Mouse (Mus musculus) c-Kit-positive CD71-positive TER-119-positive erythroid progenitor cells, embryonic 14.5 days (primary cell): ENCODE data around the gene Rcan1.
"Not testable (repeated sequence)": the region's sequence is repeated elsewhere in the genome, so short reads cannot be mapped to it uniquely, and the experiment has no call there.

Source experiments
- DNase-seq: peaks from one replicate; pipeline ENCODE4 v3.0.0-alpha.2; 2013; ENCODE audit warnings: low spot score

Rcan1 gene

DNA sequence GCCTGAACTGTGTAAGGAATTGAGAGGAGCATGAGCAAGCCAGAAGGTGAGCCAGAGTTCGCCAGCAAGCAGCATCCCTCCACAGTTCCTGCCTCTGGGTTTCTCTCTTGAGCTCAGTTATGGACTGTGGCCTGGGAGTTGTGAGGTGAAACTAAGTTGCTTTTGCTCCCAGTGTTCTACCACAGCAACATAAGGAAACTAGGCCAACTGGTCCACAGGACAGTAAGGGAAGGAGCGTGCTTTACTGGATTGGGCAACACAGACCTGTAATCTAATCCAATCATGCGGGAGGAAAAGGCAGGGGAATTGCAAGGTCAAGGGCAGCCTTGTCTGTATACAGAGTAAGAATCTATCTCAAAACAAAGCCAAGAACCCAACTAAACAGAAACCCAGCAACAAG lies 37.5 kb downstream of the Rcan1 start:
- no peak for DNase-seq

DNA sequence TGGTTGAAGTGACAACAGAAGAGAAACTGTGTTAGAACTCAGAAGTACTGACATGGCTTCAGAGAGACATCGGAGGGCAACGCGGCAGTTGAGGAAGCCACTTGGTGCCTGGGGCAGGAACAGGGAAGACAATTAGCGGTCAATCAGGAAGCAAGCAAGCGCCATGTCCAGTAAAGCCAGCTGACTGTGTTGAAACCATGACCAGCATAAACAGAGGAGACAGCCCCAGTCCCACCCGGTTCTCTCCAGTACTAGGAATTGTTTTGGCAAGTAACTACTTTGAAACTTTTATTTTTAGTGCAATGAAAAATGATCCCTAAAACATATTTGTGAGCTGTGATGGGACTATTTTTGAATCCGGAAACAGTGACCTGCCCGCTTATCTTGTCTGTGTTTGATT lies 39.9 kb downstream of the Rcan1 start:
- DNase-seq, result no peak

DNA sequence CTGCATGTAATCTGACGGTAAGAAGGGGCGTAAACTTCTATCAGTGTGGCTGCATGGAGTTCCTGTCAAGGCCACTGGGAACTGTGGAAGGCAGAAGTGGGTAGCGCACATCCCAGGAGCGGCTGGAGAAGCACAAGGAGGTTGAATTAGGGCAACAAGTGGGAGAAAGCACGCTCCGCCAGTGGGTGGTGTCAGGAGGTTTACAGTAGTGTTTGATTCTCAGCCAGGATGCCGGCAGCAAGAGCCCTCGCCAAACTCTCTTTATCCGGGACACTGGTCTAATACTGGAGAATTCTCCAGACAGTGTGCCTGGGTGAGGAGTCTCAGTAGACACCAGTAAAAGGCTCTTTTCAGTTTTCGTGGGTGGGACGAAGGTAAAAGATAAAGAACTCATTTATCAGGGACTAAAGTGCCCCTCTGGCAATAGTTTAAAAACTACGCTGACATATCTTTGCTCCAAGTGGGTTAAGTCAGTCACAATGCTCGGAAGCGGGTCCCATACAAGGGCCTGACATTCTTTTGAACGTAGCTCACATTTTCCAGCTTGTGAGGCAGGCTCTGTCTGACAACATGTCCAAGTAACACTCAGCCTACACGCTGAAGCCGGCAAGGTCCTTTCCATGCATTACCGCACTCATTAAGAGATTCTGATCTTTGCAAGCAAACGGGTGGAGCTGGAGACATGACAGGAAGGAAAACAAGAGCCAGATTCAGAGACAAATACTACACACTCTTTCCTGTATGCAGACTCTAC lies 42.3 kb downstream of the Rcan1 start:
- no peak for DNase-seq

DNA sequence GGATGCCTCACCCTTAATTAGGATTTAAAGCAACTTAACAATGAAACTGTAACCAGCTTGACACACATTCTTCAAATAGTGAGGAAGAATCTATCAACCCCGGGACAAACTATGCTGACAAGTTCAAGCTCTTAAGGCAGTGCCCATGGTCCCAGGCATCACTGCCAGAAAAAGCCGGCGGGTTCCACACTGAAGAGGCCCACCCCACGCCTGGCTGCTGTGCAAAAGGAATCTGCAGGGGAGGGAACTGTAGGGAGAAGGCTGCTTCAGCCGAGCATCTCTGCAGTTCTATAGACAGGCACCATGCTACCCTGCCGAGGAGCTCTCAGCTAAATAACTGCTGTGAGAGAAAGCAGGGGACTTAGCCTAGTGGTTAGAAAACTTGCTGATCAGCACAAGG lies 44.0 kb downstream of the Rcan1 start:
- no peak for DNase-seq

DNA sequence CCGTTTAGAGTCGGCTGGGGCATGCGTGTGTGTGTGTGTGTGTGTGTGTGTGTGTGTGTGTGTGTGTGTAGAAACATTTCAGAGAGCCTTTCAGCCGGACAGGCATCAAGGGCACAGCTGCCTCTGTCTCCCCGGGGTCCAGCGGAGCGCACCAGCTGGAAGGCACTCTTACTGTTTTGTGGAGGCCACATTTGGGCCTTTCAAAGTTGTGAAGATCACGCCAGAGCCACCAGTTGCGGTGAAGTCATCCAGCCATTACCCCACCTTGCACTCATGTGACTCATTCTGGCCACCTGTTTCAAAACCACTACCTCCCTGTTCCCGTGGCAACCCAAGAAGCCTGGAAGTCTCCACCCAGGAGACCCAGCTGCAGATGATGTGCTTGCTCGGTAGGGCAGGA lies 44.8 kb downstream of the Rcan1 start:
- no peak for DNase-seq

DNA sequence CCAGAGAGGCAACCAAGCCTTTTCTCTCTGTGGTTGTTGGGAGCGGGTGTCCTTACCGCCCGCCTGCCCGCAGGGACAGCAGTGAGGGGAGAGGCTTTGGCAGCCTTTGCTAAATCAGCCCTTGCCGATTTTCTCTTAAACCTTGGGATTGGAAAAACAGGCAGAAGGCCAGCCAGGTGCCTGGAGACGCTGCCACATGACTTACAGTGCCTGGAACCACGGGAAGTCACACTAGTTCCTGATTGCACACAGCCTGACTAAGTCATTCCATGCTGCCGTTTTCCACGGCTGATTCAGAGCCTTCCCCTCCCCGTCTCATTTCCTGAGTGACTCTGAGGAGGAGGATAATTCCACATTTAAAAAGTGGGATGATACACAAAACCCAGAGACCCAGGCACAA lies 47.3 kb downstream of the Rcan1 start:
- no peak for DNase-seq

DNA sequence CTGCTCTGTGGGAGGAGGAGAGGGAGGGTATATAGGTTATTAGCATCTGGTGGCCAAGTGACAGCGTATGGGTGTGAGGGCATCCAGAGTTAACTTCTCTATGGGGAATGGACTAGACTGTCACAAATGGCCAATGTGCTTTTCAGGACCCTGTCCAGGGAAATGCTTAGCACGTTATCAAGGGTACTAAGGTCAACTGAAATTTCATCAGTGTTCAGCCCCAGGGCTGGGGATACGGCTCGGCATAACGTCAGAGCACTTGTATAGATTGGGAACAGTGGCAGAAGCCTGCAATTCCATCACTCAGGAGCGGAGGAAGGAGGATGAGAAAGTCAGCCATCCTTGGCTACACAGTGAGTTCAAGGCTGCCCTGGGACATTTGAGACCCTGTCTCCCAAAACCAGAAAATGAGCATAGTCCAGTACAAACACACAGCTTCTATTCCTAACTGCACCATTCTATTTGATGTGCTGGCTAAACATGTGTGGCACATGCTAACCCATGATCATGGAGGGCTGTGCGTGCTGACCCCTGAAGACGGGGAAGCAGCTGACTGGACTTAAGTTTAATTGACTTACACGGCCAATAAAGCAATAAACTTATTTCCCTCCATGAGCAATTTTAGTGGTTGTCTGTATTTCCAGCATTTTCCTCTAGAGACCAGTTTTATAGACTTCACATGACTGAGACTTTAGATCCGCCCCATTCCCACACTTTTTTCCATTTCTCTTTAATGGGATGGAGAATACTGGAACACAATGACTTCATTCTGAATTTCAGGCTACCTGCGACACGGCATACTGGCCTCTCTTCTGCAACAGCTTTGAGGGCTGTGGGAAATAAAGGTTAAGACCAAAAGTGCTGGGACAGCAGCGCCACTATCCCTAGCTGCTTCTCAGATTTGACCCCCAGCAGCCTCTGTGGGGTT lies 48.0 kb downstream of the Rcan1 start:
- DNase-seq, result no peak

DNA sequence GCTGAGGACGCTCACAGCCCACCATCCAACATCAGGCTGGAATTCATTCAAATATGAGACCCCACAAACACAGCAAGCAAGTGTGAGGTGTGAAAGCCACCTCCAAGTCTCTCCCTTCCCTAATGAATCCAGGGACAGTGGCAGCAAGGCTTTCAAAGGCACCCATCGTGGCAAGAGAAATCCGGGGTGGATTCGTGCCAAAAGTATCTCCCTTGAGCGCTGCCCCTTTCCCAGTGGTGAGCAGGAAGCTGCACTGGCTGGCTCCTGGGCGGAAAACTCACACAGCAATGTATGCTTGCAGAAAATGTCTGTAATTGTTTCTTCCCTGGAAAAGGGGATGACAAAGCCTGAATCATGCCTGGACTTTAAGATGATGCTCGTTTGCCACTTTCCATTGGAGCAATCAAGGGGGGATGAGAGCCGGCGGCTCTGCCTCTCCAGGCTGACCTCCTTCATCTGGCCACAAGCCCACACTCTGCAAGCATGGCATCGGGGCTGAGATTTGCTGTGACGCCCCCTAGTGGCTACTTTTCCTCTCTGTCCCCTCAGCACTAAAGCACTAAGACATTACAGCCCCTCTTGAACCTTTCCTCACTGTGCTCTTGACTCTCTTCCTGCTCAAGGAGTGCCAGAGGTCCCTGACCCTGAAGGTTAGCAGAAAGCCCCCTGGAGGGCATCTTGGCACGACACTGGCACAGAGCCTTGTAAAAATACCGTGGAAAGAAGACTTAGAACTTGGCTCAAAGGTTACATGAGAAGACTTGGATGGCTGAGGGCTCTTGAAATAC lies 49.3 kb downstream of the Rcan1 start:
- DNase-seq, result no peak

DNA sequence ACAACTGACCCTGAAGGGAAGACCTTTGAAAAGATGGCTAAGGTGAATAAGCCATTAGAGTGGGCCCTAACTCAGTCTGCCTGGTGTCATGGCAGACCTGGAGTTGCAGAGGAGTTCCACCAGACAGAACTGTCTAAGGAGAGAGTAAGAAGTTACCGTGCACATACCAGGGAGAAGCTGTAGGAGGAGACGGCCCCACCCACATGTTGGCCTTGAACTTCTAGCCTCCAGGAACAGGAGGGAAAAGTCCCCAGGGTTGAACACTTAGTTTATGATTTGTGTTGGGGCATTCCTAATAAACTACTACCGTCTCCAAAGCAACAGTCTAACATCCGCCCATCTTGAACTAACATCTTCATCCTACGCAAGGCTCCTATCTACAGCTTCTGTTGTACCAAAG lies 50.0 kb downstream of the Rcan1 start:
- no peak for DNase-seq

DNA sequence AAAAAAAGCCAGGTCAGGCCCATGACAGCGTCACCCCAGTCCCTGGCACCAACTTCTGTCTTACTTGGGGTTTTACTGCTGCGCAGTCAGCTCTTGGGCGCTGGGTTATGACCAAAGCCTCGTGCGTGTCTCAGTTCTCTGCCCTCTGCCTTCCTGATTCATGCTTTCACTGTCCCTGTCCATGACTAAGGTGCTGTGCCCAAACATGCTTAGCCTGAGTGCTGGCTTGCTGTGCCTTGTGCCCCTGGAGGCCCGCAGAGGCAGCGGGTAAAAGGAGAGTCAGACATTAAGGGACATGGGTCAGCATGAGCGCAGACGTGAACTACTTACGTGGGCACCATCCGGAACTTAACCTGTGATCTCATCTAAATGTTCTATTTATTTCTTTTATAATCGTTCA lies 51.6 kb downstream of the Rcan1 start:
- no peak for DNase-seq

DNA sequence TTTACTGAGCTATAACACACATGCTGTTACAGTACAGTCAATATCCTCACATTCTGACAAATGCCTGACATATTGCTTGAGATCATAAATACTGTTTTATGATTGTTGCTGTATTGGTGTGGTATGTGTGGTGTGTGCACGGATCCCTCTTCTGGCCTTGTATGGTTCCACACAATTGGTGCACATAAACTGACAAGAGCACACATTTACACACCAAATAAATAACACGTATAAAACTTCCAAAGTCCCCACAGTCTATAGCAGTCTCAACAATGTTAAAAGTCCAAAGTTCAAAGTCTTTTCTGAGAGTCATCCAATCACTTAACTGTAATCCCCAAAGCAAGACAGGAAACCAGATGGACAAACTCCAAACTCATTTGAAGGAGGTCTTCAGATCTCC lies 53.4 kb downstream of the Rcan1 start:
- no peak for DNase-seq

DNA sequence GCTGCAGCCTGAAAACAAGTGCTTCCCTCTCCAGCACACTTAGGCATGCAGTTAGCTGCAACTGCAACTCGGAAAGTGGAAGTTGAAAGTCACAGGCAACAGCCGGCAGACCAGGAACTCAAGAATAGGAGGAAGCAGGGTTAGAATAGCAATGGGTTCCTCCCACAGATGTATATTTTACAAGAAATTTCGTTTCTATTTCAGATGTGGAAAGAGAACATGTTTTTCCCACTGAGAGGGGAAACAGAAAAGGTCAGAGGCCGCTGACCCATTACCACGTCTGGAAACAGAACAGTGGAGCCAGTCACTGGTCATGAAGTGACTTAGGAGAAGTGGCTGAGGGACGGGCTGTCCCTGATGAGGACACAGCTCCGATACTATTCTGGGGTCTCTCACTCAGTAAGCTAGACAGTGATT lies 55.0 kb downstream of the Rcan1 start:
- DNase-seq, result no peak

DNA sequence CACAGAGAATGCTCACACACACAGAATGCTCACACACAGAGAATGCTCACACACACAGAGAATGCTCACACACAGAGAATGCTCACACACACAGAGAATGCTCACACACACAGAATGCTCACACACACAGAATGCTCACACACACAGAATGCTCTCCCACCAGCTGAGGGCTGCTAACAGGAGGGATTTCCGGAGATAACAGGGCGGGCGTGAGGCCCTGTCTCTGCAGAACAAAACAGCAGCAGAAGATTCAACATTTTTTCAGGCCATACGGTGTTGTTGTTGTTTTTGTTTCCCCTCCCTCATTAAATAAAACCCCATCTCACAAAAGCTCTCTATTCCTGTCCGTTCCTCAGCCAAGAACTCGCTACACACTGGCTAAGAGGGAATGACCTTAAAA lies 55.6 kb downstream of the Rcan1 start:
- DNase-seq, result not testable (repeated sequence)

DNA sequence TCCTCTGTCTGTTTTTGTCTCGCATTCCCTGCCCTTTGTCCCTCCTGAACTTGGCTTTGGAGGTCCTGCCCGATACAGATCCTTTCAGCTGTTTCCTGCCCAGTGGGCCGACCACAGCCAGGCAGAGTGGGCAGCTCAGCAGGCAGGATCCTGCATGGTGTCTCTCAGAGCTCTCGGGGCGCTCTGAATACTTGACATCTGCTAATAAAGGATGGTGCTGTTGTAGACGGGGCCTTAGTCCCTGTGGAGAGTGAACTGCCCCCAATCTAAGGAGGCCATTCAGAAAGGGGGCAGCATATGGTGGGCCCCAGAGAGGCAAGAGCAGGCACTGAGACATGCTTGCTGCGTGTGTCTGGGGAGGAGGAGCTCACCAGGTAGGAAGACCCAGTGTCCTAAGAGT lies 57.8 kb downstream of the Rcan1 start:
- no peak for DNase-seq

DNA sequence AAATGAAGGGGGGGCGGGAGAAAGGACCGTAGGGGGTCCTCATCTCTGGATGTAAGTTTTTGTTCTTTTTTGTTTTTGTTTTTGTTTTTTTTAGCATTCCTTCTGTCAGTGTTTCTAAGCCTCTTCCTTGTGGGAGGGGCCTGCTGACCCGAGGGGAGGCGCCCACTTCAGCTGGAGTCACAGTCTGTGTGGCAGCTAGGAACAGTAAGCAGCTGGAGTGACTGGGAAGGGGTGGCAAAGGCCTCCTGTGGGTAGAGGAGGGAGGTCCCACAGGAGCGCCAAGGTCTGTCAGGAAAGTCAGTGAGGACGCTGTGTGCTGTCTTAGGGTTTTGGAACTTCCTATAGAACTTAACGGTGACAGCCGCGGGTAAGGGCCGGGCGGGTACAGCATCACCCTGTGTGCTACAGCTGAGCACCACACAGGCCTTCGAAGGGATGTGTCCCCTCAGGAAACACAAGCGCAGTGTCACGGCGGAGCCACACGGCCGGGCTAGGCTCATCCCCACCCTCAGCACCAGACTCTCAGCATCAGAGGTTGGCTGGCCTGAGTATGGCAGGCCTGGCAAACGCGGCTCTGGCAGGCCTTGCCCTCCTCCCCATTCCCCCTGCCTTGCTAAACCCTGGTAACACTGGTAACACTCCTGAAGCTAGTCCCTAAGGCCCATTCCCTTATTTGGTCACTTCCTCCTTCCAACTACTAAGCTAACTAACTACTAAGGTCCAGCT lies 58.5 kb downstream of the Rcan1 start:
- DNase-seq, result no peak

DNA sequence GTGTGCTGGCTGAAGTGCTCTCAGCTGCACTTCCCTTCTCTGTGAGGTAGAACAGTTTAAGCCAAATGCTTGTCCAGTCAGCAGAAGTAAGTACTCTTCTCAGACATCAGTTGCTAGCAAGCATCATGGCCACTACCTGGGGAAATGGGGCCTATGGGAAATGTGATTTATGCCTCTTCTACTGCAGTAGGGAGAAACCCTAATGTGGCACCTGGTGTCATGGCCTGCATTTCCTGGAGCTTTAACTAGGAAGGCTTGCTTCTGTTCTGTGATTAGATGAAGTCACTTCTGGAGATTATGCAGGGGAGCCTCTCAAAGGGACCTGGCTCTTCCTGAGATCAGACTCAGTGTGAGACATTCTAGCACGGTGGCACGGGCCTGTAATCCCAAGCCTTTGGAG lies 60.3 kb downstream of the Rcan1 start:
- no peak for DNase-seq

DNA sequence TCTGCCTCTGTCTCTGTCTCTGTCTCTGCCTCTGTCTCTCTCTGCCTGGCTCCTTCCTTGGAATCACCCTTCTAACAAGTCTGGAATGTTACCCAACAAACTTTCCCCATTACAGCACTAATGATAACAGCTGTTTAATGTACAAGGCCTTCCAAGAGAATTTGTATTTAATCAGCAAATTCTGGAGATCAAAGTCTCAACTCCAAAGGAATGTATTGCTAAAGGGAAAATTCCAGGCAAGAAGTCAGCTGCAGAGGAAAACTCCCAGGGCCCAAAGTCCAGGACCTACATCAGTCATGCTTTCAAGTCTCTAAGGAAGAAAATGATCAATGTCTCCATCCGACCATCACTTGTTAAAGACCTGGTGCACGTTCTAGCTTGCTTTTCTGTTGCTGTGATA lies 62.8 kb downstream of the Rcan1 start:
- DNase-seq, result no peak

DNA sequence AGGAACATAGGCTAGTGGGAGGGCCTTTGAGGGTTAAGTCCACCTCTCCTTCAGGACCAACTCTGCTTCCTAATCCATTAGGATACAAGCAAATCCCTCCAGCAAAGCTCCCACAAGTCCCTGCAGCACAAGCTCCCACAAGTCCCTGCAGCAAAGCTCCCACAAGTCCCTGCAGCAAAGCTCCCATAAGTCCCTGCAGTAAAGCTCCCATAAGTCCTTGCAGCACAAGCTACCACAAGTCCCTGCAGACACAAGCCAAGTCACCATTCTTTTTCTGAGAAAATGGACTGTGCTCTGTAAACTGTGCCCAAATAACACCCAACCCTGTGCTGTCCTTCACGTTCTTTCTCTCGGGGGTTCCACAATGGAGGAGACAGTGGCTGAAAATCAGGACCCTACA lies 66.5 kb downstream of the Rcan1 start:
- DNase-seq, result no peak

DNA sequence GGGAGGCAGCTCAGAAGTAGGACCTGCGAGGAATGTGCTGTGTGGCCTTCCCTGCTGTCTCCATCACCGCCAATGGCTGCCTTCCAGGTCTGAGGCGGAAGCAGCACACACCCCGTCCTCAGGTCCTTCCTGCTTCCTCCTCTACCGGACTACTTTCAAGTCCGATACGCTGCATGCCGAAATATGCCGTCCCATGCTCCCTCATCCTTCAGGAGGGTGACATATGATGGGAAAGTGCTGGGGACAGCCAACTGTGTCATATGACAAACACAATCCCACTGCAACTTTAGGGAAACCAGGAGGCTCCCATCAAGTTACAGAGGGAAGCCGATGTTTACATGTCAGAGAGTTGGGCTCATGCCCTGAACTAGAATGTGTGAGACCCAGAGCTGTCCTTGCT lies 67.6 kb downstream of the Rcan1 start:
- DNase-seq, result no peak

DNA sequence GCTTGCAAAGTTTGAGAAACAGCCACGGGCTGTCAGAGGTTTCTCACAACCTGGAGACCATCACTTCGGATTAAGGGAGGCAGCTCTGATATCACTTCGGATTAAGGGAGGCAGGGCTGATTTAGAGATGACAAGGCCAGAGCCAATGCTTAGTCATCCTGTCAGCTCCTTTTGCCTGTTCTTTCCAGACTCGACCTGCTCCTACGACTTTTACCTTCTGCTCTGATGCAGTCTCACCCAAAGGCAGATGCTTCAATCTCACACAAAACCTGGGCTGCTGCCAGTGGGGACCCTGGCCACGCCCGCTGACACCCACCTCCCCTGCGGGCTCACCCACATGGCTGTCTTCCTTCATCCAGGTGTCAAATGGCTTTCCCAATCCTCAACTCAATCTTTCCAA lies 68.5 kb downstream of the Rcan1 start:
- no peak for DNase-seq

DNA sequence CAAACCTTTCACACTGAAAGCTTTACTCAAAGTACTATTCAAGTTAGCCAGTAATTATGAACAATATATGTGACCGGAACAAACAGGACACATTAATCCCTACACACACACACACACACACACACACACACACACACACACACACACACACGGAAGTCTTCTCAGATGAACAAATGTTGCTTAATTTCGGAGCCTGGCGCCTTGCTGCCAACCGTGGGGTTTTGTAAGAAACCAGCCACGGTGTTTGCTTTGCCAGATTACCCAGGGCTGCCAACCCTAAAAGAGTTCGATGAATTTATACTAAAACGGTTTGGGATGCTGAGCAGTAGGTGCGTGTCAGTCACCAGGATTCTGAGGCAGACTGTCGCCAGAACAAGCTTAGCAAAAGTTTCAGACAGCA lies 69.5 kb downstream of the Rcan1 start:
- no peak for DNase-seq
